Mouse (Mus musculus) erythroblast, adult 5-6 weeks (primary cell): ENCODE measurements around the gene Smg6. TPM values are rescaled to one million over a fixed set of nuclear protein-coding genes. Genes with fewer than 3 reads are reported as not detected.

Experiments
- ATAC-seq: replicated peaks from 2 replicates; pipeline ENCODE4 v1.8.0; 2016; ENCODE audit warnings: moderate number of reproducible peaks, mild to moderate bottlenecking, moderate TSS enrichment, inconsistent platforms; ENCODE audit not compliant: poor library complexity, low FRiP score, severe bottlenecking
- total RNA-seq, 2 experiments: library from RNA; stranded (forward) in 1 of 2; stranded (reverse) in 1 of 2; fragments of 150-400 nt in 1 of 2; fragments of 200-764, 138-1000 nt in 1 of 2; gene quantifications; 2 replicates each; pipeline versions ENCODE4 v1.2.3 to v1.2.4; 2015 to 2017; ENCODE audit warnings: low replicate concordance in 2 of 2

Smg6 gene
- total RNA-seq (2015; ENCODE audit: low replicate concordance): 68.8 and 80.9 TPM in 2 replicates
- 157 and 187 TPM in 2 replicates for total RNA-seq (2017; ENCODE audit: low replicate concordance)

DNA sequence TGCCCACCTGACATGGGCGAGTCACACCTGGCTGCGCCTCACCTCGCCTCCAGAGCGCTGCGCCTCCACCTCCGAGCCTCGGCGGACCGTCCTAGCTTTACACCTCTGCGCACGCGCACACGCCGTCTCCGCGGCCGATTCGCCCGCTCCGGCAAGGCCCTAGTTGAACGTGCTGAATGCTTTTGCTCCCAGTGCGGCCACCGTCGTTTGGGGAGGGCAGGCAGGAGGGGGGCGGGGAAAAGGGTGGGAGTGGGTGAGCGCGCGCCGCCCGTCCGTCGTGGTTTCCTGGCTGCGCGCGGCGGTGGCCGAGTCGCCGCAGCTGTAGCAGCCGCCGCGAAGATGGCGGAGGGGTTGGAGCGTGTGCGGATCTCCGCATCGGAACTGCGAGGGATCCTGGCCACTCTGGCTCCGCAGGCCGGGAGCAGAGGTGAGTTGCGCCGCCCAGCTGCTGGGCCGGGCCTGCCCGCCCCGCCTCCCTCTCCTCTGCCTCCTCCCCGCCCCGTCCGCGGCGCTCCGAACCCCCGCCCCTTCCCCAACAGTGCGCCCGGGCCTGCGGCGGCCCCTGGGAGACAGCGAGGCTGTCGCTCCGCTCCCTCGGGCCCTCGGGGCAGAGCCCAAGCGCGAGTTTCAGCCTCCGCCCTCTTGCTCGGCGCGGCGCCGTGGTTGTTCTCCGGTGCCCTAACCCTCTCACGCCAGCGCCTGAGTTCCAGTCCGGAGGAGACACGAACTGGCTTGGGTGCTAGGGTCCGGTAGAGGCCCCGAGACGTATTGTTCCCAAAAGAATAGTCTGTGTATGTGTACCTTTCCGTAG is at the start of gene Smg6, which contains the start of gene Srr:
Gene Smg6, plus strand, starts transcription at position 247 of the 811 bp plus-strand sequence.
Gene Srr, minus strand, starts transcription at position 372 of the 811 bp plus-strand sequence.
- ATAC-seq: peak; percentile 85

DNA sequence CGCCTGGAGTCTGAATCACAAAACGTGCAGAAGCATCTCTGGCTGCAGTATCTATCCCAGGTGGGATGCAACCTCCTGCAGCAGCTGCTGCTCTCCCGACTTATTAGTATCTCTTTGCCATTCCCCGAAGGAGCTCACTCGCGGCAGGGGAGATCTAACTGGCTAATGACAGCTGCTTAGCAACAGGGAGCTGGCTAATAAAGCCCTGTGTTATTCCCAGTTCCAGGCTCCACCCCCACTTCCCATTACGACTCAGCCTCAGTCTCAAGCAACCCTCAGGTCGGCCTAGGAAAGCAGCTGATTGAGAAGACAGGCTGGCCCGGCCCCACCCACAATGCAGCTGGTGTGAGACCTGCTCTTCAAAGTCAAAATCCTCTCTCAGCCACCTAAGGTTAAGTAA is 48.8 kb upstream of the Smg6 start:
- no peak for ATAC-seq

DNA sequence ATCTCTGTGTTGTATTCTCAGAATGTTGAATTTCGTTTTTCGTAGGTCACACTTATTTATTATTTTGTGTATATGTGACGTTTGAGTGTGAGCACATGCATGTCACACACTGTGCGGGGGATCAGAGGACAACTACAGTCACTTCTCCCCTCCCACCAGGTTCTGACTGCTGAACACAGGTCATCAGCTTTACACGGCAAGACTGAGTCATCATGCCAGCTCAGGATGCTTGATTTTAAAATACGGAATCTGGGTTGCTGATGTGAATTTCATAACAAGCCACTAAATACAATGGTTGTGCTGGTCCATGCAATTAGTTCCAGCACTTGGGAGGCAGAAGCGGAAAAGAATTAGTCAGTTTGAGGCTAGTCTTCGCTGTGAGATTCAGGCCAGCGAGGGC is 44.6 kb upstream of the Smg6 start:
- ATAC-seq: no peak

DNA sequence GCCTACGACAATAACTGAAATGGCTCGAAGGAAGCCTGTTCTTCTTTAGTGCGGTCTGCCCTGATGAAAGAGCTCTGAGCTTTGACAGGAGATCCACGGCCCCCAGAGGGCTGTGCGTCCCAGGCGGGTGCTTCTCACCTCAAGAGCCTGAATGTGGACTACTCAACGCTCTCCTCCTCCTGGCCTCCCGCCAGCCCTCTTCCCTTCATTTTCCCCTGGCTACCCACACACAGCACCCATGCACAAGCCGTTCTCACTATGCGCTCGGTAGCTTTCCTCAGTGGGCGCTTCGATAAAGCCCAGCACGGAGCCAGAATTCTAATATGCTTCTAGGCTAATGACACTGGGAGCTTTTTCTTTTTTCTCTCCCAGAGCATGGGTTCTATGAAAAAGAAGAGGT is 43.6 kb upstream of the Smg6 start:
- ATAC-seq: no peak

DNA sequence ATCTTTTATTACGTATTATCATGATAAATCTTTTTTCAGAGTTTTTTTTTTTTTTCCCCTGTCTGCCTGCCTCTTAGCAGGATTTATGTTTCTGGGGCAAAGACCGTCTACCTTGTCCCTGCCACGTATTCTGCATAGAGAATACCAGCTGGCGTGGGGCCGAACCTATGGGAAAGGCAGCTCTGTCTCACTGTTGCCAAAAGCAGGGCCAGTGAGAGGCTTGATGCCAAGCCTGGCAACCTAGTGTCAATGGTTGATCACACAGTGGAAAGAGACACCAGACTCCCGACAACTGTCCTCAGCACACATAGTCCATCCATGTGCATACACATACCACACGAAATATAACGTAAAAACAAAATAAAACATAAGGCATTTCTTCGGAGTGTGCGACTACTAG is 42.5 kb upstream of the Smg6 start:
- ATAC-seq: no peak

DNA sequence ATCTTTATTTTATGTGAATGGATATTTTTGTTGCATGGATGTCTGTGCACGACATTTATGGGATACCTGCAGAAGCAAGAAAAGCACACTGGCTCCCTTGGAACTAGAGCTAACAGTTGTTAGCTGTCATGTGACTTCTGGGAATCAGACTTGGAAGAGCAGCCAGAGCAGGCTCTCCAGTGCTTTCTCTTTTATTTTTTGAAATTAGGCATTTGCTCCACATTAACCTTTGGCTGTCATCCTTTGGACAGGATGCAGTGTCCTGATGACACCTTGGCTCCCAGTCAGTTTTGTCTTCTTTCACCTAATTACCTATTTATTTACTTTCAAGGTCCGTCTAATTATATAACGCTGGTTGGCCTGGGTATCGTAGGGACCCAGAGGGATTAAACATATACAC is 31.0 kb upstream of the Smg6 start:
- no peak for ATAC-seq

DNA sequence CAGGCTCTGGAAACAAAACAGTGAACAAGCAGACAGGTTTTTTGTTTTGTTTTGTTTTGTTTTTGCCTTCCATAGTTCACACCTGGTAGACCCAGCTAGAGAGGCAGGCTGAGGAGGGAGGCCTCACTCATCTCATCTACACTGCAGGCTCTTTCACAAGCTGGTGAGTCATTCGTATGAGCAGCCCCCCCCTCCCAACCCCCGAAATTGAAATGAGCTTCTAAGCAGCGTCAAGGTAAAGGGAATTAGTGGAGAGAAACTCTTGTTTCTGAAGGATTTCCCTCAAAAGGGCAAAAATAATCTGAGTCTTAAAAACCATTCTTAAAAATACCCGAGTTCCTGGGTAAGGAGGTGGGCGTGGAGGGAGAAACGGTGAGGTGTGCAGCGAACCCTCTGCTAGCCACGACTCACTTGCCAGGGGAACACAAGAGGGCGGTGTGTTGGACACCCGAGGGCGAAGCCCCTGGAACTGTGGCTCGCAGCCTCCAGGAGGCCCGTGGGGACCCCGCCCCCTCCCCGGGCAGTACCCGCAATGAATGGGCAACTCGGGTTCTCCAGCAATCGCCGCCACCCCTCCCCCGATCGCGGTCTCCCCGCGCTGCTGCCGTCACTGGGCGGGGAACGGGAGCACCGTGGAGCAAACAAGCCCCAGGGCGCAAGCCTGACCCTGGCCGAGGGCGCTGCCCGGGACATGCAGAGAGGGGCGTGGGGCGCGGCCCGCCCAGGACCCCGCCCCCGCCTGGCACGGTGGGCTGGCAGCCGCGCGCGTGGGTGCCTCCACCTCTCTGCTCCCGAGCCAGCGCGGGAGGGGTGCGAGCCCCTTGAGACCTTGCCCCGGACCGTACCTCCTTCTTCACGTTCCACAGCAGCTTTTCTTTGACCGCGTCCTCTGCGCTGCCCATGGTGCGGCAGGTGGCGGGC is 29.4 kb upstream of the Smg6 start:
- ATAC-seq: no peak

DNA sequence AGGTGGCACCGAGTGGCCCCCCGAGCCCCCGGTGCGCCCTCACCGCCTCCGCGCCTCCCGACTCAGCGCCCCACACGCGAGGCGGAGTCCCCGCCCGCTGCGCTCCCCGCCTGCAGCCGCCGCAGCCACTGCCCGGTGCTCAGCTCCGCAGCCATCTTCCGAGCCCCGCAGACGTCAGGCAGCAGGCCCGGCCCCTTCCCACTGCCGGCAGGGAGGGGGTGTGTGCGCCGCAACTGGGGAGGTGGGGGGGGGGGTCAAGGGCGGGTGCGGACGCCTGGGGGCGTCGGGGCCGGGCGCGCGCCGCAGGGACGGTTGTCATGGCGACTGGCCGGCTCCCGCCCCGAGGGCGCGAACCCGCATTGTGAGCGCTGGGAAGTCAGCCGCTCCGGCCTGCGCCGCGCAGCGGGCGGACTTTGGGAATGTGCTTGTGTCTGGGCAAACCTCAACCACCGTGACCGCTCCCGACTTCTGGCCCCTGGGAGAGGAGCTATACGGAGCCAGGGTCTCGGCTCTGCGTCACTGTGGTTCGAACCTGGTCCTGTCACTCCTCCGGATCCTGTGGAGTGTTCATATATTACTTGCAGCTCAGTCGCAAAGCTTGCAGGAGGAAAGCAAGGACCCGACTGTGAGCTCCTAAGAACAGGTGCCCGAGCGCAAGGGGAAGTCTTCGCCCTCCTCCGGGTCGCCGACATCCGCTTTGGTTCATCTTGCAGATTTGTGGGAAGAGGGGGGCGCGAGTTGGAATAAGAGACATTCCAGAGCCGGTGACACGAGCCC is 28.5 kb upstream of the Smg6 start, which contains the start of gene Sgsm2:
Gene Sgsm2, minus strand, starts transcription at position 160 of the 777 bp plus-strand sequence.
- ATAC-seq: peak; percentile 33; the same call in 1 of the 2 replicates

DNA sequence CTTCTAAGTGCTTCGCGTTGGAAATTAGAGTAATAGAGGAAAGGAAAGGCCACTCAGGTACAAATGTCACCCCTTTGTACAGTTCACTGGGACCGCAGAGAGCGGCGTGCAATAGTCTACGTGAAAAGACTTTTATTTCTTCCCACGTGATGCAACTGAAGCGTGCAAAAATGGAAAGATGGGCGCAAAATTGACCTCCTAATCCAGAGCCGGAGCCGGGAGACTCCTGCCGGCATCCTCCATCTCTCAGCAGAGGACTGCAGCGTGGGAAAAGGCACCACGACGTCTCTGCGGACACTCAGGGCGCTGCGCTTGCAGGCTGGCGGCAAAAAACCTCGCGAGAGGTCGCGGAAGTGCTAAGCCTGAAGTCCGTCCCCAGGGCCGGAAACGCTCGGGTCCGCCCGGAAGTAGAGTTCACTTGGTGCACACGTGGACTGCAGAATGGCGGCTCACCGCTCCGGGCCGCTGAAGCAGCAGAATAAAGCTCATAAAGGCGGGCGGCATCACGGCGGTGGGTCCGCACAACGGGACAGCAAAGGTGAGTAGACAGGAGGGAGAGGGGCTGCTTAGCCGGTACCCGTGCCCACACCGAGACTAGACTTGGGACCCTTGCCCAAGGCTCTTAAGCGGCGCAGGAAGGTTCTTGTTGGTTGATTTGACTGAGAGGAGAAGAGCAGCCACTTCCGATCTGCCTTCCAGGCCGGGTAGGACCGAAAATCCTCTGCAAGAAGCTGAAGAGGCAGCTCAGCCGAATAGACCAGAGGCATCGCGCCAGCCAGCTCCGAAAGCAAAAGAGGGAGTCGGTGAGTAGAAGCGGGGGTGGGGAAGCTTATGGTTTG is 27.7 kb upstream of the Smg6 start, which contains the start of gene Tsr1:
Gene Tsr1, plus strand, starts transcription at position 394 of the 839 bp plus-strand sequence.
- peak; percentile 92 for ATAC-seq

DNA sequence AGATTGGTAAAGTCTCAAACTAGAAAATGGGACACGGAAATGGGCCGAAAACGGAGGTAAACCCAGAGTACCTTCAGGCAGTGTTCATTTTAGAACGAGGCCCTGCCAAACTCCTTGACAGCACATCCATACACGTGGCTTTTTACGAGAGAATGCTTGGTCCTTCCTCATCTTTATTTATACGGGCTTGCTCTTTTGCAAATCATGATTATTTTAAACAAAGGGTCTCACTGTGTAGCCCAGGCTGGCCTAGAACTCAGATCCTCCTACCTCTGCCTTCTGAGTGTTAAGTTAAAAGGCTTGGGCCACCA is 27.2 kb upstream of the Smg6 start:
- ATAC-seq: no peak

DNA sequence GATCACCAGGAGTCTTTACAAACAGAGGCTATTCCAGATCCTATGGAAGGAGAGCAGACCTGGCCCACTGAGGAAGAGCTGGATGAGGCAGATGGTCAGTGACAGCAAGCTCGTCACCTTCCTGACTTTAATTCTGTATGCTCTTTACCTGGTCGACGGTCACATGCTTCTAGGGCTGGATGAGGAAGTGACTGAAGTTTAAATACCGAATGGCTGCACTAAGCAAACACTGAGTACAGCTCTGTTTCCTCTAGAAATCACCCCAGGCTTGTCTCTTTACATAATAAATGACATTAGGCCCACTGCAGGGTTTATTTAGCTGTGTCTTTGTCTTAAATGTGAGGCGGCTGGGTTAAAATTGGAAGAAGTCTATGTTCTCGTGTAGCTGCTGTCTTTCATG is 24.1 kb upstream of the Smg6 start:
- no peak for ATAC-seq

DNA sequence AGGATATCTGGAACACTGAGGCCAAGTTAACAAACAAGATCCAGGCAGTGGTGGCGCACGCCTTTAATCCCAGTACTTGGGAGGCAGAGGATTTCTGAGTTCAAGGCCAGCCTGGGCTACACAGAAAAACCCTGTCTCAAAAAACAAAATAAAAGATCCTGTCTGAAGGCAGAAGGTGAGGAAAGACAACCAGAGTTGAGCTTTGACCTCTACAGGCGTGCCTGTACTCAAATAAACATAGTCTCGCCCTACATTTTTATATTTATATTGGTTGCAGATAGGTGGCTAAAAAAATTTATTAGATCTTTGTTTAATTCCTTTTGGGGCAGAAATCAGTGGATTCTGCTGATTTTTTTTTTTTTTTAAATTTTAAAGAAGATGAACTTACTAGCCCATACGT is 23.2 kb upstream of the Smg6 start:
- ATAC-seq: no peak

DNA sequence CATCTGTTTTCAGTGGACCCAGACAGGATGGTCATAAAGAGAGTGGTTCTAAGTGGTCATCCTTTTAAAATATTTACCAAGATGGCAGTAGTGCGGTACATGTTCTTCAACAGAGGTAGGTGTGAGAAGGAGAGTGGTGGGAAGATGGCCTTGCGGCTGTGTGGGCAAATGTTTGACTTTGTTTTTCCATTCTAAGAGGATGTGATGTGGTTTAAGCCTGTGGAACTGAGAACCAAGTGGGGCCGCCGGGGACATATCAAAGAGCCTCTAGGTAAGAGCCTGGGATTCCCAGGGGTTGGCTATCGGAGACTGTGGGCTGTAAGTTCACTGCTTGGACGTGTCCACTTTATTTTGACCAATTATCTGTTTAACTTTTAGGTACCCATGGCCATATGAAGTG is 17.8 kb upstream of the Smg6 start:
- no peak for ATAC-seq

DNA sequence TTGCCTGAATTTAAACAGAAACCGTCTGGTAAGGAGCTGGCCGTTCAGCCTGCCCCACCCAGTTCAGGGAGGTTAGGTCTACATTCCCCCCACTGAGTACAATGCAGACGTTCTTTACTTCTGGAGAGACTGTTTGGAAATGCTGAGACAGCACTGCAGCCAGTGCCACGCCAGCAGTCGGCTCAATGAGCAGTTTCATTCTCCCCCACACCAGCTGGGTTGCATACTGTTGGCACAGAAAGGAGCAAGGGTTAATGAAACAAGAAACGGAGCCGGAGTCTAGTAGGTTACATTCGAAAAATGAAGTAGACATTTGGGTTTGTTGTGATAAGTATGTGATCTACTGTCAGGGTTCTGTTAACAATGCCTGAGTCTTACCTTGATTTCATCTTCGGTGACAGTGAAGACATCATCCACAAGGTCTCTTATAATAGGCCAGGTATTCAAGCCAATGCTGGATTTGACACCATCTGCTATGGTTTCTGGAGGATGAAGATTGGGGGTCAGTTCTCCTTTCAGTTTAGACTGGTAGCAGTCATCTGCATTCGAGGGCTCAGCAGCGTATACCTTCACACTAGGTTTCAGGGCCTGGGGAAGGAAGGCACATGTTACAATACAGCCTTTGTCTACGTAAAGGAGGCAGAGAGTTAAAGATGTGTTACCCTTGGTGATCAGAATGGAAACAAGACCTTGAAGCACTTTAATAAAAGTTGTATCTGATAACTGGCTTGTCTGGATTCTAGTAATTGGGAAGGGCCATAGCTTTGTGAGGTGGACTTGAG is 16.8 kb upstream of the Smg6 start:
- ATAC-seq: no peak

DNA sequence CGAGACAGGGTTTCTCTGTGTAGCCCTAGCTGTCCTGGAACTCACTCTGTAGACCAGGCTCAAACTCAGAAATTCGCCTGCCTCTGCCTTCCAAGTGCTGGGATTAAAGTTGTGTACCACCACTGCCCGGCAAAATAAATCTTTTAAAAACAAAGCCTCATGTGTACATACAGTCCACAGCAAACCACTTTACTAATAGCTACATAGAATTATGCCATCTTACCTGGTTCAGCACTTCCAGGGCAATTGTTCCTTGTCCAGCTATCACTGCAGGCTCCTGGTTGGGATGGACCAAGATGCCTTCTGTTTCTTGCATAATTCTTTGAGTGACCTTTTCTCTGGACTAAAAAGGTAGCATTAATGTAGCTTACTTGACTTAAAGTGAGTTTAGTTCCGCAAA is 15.6 kb upstream of the Smg6 start:
- no peak for ATAC-seq

DNA sequence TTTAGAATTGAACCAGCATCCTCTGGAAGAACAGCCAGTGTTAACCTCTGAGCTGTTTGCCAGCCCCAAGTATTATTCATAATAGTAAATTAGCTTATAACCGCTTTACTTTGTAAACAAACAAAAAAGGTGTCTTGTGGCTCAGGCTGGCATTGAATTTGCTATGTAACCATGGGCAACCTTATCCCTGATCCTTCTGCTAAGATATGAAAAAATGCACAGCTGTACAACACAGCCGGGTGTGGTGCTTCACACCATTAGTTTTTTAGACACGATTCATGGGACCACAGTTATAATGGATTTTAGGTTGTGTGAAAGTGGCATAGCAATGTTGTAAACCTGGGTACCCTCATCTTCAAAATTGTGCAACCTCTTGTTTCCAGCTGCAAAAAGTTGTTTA is 13.1 kb upstream of the Smg6 start:
- ATAC-seq: no peak

DNA sequence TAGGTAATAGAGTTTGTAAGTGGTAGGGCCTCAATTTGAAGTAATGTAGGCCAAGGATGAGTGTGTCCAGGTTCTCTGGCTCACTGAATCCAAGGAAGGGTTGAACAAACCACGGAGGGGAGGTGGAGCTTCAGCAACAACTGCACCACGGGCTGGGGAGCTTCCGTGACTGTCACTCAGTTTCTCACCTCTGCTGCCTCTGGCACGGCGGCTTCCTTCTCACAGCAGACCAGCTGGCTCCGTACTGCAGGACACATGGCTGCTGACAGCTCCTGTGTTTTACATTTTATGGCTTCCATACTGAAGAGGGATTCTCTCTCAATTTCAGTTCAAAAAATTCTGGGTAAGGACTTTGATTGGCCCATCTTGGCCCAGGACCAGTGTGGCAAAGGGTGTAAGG is 6.4 kb upstream of the Smg6 start:
- ATAC-seq: no peak

DNA sequence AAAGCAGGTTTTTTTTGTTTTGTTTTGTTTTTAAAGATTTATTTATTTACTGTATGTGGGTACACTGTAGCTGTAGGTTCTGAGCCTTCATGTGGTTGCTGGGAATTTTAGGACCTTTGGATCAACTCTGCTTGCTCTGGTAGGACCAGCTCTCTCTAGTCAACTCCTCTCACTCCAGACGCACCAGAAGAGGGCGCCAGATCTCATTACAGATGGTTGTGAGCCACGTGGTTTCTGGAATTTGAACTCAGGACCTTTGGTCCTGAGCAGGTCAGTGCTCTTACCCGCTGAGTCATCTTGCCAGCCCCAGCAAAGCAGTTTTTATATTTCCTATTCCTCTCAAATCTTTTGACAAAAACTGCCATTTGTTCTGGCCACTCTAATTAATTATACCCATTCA is 1.5 kb upstream of the Smg6 start:
- ATAC-seq: no peak
